Mouse (Mus musculus) heart, postnatal 0 days (tissue): ENCODE results near the gene Aqp1. TPM values are rescaled to one million over a fixed set of nuclear protein-coding genes. Genes with fewer than 3 reads are reported as not detected.

Experiments
- ATAC-seq: fragments of 200-750 bp; cut with Nextera tagmentation; 2 replicates; pipeline ENCODE4 v1.8.0; 2017; ENCODE audit warnings: low read depth, moderate number of reproducible peaks, moderate library complexity; ENCODE audit not compliant: insufficient read depth
- DNase-seq: peaks from one replicate; pipeline ENCODE4 v3.0.0-alpha.2; 2016; ENCODE audit warnings: low spot score
- H3K27ac ChIP-seq: fragments of 300-500 bp; sonication (generic); 2 replicates; pipeline ENCODE4 v1.5.1; 2014; ENCODE audit warnings: low read depth, mild to moderate bottlenecking
- H3K27me3 ChIP-seq: fragments of 300-500 bp; sonication (generic); 2 replicates; pipeline ENCODE4 v1.6.1; 2014; ENCODE audit warnings: low read length, mixed read lengths; ENCODE audit not compliant: control insufficient read depth, insufficient read depth
- H3K36me3 ChIP-seq: fragments of 300-500 bp; sonication (generic); replicated peaks from 2 replicates; pipeline ENCODE4 v1.6.1; 2014; ENCODE audit warnings: low read length, mixed read lengths; ENCODE audit not compliant: control insufficient read depth, insufficient read depth
- H3K4me1 ChIP-seq: fragments of 300-500 bp; sonication (generic); 2 replicates; pipeline ENCODE4 v1.6.1; 2014; ENCODE audit warnings: antibody characterized with exemption; ENCODE audit not compliant: control insufficient read depth, insufficient read depth
- H3K4me2 ChIP-seq: fragments of 300-500 bp; sonication (generic); 2 replicates; pipeline ENCODE4 v1.6.1; 2014; ENCODE audit warnings: low read depth, mild to moderate bottlenecking, low read length, moderate library complexity
- H3K4me3 ChIP-seq: fragments of 300-500 bp; sonication (generic); 2 replicates; pipeline ENCODE4 v1.5.1; 2014; ENCODE audit warnings: low read depth, low read length
- H3K9ac ChIP-seq: fragments of 300-500 bp; sonication (generic); replicated peaks from 2 replicates; pipeline ENCODE4 v1.6.1; 2014; ENCODE audit warnings: low read depth, low read length, mixed read lengths
- H3K9me3 ChIP-seq: fragments of 300-500 bp; sonication (generic); replicated peaks from 2 replicates; pipeline ENCODE4 v1.6.1; 2016; ENCODE audit warnings: low read length; ENCODE audit not compliant: control insufficient read depth
- CTCF ChIP-seq: IDR thresholded peaks from 2 replicates; pipeline ENCODE4 v1.5.1; 2016; ENCODE audit warnings: antibody characterized with exemption, control low read depth, low read depth
- EP300 ChIP-seq: IDR thresholded peaks from 2 replicates; pipeline ENCODE4 v1.6.1; 2016; ENCODE audit warnings: antibody characterized with exemption, low read depth
- WGBS: fragments of 180-500 bp; shearing (Covaris S2); extraction: QIAGEN DNeasy Blood & Tissue Kit; methylation state at CpG from one replicate; pipeline ENCODE4 v1.1.7; 2014; 5-methylcytosine and 5-hydroxymethylcytosine counted together
- polyA plus RNA-seq: library from polyadenylated mRNA; unstranded; fragments of >200 nt; fragmentation: Nextera tagmentation; extraction: Ambion mirVana; gene quantifications from 2 replicates; pipeline ENCODE4 v1.2.1, GENCODE M21; 2015
- total RNA-seq: library from RNA; depleted of rRNA; stranded (reverse); fragments of >200 nt; gene quantifications from 2 replicates; pipeline ENCODE4 v1.2.3, GENCODE M21; 2014; ENCODE audit warnings: low replicate concordance

The Aqp1 gene
- total and polyA plus RNA-seq, 2 experiments from 2014 or later = 56.4 to 146 TPM

GRCm38 (mm10) chr6:55299917-55300316, 36.3 kb upstream of the Aqp1 start:
- no peaks in the 10 kb centered on the region for H3K9me3 ChIP-seq
- H3K27ac ChIP-seq = no peak overlapping the region
- DNase-seq (no peak), ATAC-seq (no peak)
- H3K27me3 ChIP-seq = no peaks in the 10 kb centered on the region
- H3K4me2 ChIP-seq = no peak overlapping the region
- no peak overlapping the region for H3K4me3 ChIP-seq
- H3K9ac ChIP-seq = no peak overlapping the region
- peaks cover 19% of the 10 kb centered on the region; the same call in 1 of the 2 replicates for H3K36me3 ChIP-seq
- TF ChIP-seq CTCF (no peak), EP300 (no peak)
- WGBS = 89% methylated on average over 2 of the region's 2 CpGs
- no peaks in the 10 kb centered on the region for H3K4me1 ChIP-seq

DNA sequence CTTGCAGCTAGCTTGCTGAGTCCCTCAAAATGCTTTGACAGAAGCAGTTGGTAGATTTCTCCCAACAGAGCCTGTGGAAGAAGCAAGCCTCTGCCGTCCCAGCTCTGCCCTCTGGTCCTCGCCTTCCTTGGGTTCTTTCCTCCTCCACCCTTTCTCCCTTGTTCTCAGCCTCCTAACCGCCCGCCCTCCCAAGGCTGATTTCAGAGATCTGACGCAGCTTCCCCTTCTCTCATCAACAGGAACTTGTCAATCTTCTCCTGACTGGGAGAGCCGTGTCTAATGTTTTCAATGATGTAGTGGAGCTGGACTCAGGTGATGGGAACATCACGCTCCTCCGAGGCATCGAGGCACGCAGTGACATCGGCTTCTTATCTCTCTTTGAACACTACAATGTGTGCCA, 35.5 kb upstream of the Aqp1 start:
- 77% methylated on average over 11 of the region's 11 CpGs for WGBS
- no peak overlapping the region for H3K27ac ChIP-seq
- no peak overlapping the region for H3K4me2 ChIP-seq
- H3K27me3 ChIP-seq = no peaks in the 10 kb centered on the region
- no peak for TF ChIP-seq EP300
- TF ChIP-seq CTCF = no peak
- H3K36me3 ChIP-seq = peaks cover 19% of the 10 kb centered on the region; the same call in 1 of the 2 replicates
- no peaks in the 10 kb centered on the region for H3K4me1 ChIP-seq
- no peaks in the 10 kb centered on the region for H3K9me3 ChIP-seq
- DNase-seq (no peak), ATAC-seq (no peak)
- H3K9ac ChIP-seq = no peak overlapping the region
- H3K4me3 ChIP-seq = no peak overlapping the region

DNA sequence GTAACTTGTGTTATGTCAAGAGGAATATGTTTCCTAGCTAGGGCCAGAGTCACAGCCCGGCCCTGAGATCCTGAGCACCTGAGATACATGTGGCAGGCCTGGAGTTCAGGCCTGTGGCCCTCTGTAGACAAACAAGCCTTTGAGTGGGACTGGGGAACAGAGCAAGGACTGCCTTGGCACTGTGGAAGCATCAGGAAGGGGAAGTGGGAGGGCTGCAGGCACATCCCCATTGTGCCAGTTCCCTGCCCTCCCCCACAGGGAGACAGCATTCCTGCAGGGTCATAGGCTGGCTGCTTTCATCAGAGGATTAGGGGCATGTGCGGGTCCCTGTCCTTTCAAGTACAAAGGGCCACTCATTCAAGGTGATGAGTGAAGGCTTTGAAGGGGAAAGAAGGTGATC, 26.1 kb upstream of the Aqp1 start:
- no peak overlapping the region for H3K4me2 ChIP-seq
- H3K4me3 ChIP-seq = no peak overlapping the region
- ATAC-seq = no peak
- no peak for DNase-seq
- no peaks in the 10 kb centered on the region for H3K27me3 ChIP-seq
- no peaks in the 10 kb centered on the region for H3K36me3 ChIP-seq
- no peaks in the 10 kb centered on the region for H3K9me3 ChIP-seq
- H3K27ac ChIP-seq = no peak overlapping the region
- H3K9ac ChIP-seq = no peak overlapping the region
- TF ChIP-seq EP300 (no peak), CTCF (no peak)
- H3K4me1 ChIP-seq = 0 out of 2 replicates have a peak, but pooled peaks cover 7% of the 10 kb centered on the region
- WGBS = 38% methylated on average over 2 of the region's 2 CpGs

DNA sequence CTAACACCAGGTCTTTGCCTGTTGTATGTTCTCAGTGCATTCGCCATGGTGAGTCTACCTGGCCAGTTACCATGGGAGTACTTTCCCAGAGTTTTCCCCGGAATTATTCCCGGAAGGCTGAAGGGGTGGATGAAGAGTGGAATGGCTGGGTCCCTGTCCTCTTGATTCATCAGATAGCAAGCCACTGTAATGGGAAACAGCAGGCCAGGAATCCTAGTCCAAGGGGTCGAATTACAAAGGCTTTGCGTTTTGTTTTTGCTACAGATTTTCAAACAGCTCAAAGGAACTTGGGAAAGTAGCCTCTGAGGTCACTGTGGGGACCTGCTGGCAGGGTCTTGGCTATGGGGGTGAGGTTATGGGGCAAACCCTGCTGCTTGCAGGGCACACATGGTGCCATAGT, 24.3 kb upstream of the Aqp1 start:
- no peaks in the 10 kb centered on the region for H3K27me3 ChIP-seq
- no peak overlapping the region for H3K4me2 ChIP-seq
- H3K9ac ChIP-seq = no peak overlapping the region
- H3K4me3 ChIP-seq = no peak overlapping the region
- DNase-seq (no peak), ATAC-seq (no peak)
- no peaks in the 10 kb centered on the region for H3K9me3 ChIP-seq
- no peaks in the 10 kb centered on the region for H3K36me3 ChIP-seq
- H3K4me1 ChIP-seq = 0 out of 2 replicates have a peak, but pooled peaks cover 7% of the 10 kb centered on the region
- H3K27ac ChIP-seq = no peak overlapping the region
- no peak for TF ChIP-seq EP300
- TF ChIP-seq CTCF = no peak
- WGBS = 56% methylated on average over 5 of the region's 5 CpGs

- H3K4me1 ChIP-seq = 0 out of 2 replicates have a peak, but pooled peaks cover 7% of the 10 kb centered on the region
- no peaks in the 10 kb centered on the region for H3K36me3 ChIP-seq
- TF ChIP-seq CTCF = no peak
- no peak overlapping the region for H3K27ac ChIP-seq
- H3K4me2 ChIP-seq = no peak overlapping the region
- no peak for ATAC-seq
- H3K27me3 ChIP-seq = no peaks in the 10 kb centered on the region
- DNase-seq = no peak
- H3K9ac ChIP-seq = no peak overlapping the region
- no peaks in the 10 kb centered on the region for H3K9me3 ChIP-seq
- 87% methylated on average over 4 of the region's 4 CpGs for WGBS
- H3K4me3 ChIP-seq = no peak overlapping the region
Observed at GRCm38 (mm10) chr6:55313893-55314292, 22.3 kb upstream of the Aqp1 start.

DNA sequence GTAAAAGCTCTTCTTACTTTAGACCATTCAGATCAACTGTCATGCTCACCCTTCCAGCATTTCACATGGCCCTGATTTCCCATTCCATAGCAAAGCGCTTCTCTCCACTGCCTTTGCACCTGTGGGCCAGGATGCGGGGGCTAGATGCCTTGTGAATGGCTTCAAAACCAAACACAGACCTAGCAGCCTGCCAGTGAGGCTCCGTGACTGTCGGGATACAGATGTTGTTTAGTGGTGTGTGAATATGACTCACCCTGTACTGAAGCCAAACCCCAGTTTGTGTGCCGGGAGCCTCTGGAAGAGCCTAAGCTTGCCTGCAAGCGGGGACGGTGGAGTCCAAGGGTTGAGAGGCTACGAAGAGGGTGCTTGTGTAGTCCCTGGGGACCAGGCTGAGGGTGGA, 21.6 kb upstream of the Aqp1 start:
- DNase-seq (no peak), ATAC-seq (no peak)
- Histone ChIP-seq H3K27ac (no peak overlapping the region), H3K36me3 (no peaks in the 10 kb centered on the region), H3K27me3 (no peaks in the 10 kb centered on the region), H3K4me3 (no peak overlapping the region), H3K9ac (no peak overlapping the region), H3K4me2 (no peak overlapping the region), H3K4me1 (0 out of 2 replicates have a peak, but pooled peaks cover 7% of the 10 kb centered on the region), H3K9me3 (no peaks in the 10 kb centered on the region)
- TF ChIP-seq EP300 (no peak), CTCF (no peak)
- 69% methylated on average over 8 of the region's 8 CpGs for WGBS
